Mouse (Mus musculus): ENCODE data around the gene Eml6.

- no peak for TF ChIP-seq POLR2A (IDR thresholded peaks at IDR 0.05; ENCODE audit: insufficient read depth, low read length)
- TF ChIP-seq CTCF (IDR thresholded peaks at IDR 0.05; ENCODE audit: low read depth, low read length) = no peak
These were observed 186.1 kb downstream of the Eml6 start for GRCm38 (mm10) chr11:29839781-29840180.

Measured in ES-Bruce4 (cell line).